Mouse (Mus musculus) midbrain, embryonic 13.5 days (tissue): ENCODE data around the gene Prdm10. TPM values are rescaled to one million over a fixed set of nuclear protein-coding genes. Genes with fewer than 3 reads are reported as not detected.
A peak's percentile ranks its signal among the peaks of the same experiment; 100 is the strongest.

ENCODE experiments used
- ATAC-seq: fragments of 200-750 bp; cut with Nextera tagmentation; 2 replicates; pipeline ENCODE4 v1.8.0; 2017; ENCODE audit warnings: mild to moderate bottlenecking, moderate TSS enrichment, moderate library complexity
- H3K27ac ChIP-seq: fragments of 300-500 bp; sonication (generic); 2 replicates; pipeline ENCODE4 v1.5.1; 2015; ENCODE audit warnings: inconsistent platforms, mild to moderate bottlenecking, moderate library complexity
- H3K27me3 ChIP-seq: fragments of 300-500 bp; sonication (generic); 2 replicates; pipeline ENCODE4 v1.6.1; 2015; ENCODE audit warnings: mild to moderate bottlenecking, inconsistent platforms
- H3K36me3 ChIP-seq: fragments of 300-500 bp; sonication (generic); 2 replicates; pipeline ENCODE4 v1.6.1; 2015; ENCODE audit warnings: mild to moderate bottlenecking, inconsistent platforms
- H3K4me1 ChIP-seq: fragments of 300-500 bp; sonication (generic); replicated peaks from 2 replicates; pipeline ENCODE4 v1.6.1; 2015; ENCODE audit warnings: inconsistent platforms
- H3K4me2 ChIP-seq: fragments of 300-500 bp; sonication (generic); replicated peaks from 2 replicates; pipeline ENCODE4 v1.6.1; 2015; ENCODE audit warnings: moderate library complexity, mild to moderate bottlenecking, inconsistent platforms
- H3K4me3 ChIP-seq: fragments of 300-500 bp; sonication (generic); replicated peaks from 2 replicates; pipeline ENCODE4 v1.5.1; 2015; ENCODE audit warnings: mild to moderate bottlenecking, inconsistent platforms
- H3K9ac ChIP-seq: fragments of 300-500 bp; sonication (generic); replicated peaks from 2 replicates; pipeline ENCODE4 v1.6.1; 2015; ENCODE audit warnings: mild to moderate bottlenecking, inconsistent platforms
- H3K9me3 ChIP-seq: fragments of 300-500 bp; sonication (generic); 2 replicates; pipeline ENCODE4 v1.6.1; 2016; ENCODE audit warnings: mild to moderate bottlenecking, inconsistent platforms
- WGBS: fragments of 180-500 bp; shearing (Covaris S2); methylation state at CpG from one replicate; pipeline ENCODE4 v1.1.7; 2015; 5-methylcytosine and 5-hydroxymethylcytosine counted together
- polyA plus RNA-seq: library from polyadenylated mRNA; unstranded; fragments of >200 nt; fragmentation: Nextera tagmentation; extraction: Ambion mirVana; gene quantifications from 2 replicates; pipeline ENCODE4 v1.2.1, GENCODE M21; 2015

The Prdm10 gene
- polyA plus RNA-seq, 1 experiment from 2014 or later = 9.1 TPM

GRCm38 (mm10) chr9:31310662-31311061 lies 30.3 kb downstream of the Prdm10 start:
- H3K4me3 ChIP-seq = no peak overlapping the region
- no peaks in the 10 kb centered on the region for H3K9me3 ChIP-seq
- no peaks in the 10 kb centered on the region for H3K27me3 ChIP-seq
- no peak overlapping the region for H3K4me2 ChIP-seq
- H3K36me3 ChIP-seq = no peaks in the 10 kb centered on the region
- no peak overlapping the region for H3K9ac ChIP-seq
- no peak for ATAC-seq
- WGBS = 92% methylated on average over 4 of the region's 4 CpGs
- H3K4me1 ChIP-seq = no peaks in the 10 kb centered on the region; the same call in 1 of the 2 replicates
- no peak overlapping the region for H3K27ac ChIP-seq

DNA sequence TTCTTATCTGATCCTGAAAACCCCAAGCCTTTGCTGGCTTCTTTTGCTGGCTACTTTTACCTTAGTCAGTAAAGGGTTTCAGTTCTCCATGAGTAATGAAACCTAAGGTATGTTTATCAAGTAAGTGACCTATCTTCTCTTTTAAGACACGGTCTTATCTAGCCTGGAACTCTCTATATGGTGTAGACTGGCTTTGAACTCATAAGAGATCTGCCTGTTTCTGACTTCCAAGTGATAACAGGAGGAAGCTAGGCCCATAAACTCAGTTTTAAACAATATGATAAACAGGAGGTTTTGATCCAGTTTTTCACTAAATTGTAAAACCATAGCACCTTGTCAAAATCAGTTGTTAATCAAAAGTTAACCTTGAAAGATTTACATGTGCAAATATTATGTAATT lies 33.5 kb downstream of the Prdm10 start:
- 0 out of 2 replicates have a peak, but pooled peaks cover 3% of the 10 kb centered on the region for H3K36me3 ChIP-seq
- H3K4me2 ChIP-seq = no peak overlapping the region
- no peak overlapping the region for H3K27ac ChIP-seq
- H3K4me1 ChIP-seq = peaks cover 8% of the 10 kb centered on the region
- no peaks in the 10 kb centered on the region for H3K27me3 ChIP-seq
- H3K9me3 ChIP-seq = no peaks in the 10 kb centered on the region
- no peak overlapping the region for H3K9ac ChIP-seq
- ATAC-seq = no peak
- no peak overlapping the region for H3K4me3 ChIP-seq
- WGBS = 98% methylated on average over 1 of the region's 1 CpGs

DNA sequence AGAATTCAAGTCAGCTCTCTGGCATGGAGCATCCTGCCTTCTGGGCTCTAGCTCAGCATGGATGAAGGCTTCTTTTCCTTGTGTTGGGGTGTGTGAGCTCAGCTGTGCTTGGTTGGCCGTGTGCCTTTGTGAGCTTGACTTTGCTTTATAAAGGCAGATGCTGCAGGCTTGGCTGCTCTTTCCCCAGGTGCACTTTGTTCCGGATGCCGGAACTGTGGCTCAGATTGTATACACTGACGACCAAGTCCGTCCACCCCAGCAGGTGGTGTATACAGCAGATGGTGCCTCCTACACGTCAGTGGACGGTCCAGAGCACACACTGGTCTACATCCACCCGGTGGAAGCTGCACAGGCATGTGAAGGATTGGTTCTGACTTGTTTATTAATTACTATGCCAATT lies 35.6 kb downstream of the Prdm10 start:
- H3K27me3 ChIP-seq = no peaks in the 10 kb centered on the region
- H3K9ac ChIP-seq = no peak overlapping the region
- no peak overlapping the region for H3K4me2 ChIP-seq
- H3K9me3 ChIP-seq = no peaks in the 10 kb centered on the region
- 34% methylated on average over 8 of the region's 8 CpGs for WGBS
- ATAC-seq = peak; percentile 40; the same call in 1 of the 2 replicates
- no peak overlapping the region for H3K4me3 ChIP-seq
- peaks cover 17% of the 10 kb centered on the region for H3K4me1 ChIP-seq
- 0 out of 2 replicates have a peak, but pooled peaks cover 3% of the 10 kb centered on the region for H3K36me3 ChIP-seq
- peak overlapping the region; percentile 49 for H3K27ac ChIP-seq

DNA sequence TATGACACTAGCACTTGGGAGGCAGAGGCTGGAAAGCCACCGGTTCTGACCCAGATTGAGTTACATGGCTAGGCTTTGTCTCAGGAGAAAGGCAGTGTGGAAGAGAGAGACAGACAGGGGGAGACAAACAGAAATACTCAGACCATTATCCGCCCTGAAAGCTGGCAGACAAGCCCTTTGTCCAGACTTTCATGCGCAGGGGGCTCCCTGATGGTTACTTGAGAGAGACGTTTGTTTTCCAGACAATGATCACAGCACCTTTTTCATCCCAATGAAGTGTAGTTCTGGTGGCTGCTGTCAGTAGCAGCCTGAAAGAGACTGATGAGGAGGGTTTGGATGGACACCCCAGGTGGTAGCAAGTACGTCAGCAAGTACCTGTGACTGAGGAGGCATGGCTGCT lies 38.6 kb downstream of the Prdm10 start:
- WGBS = 24% methylated on average over 5 of the region's 5 CpGs
- Histone ChIP-seq H3K4me1 (peaks cover 28% of the 10 kb centered on the region), H3K9ac (no peak overlapping the region), H3K9me3 (no peaks in the 10 kb centered on the region), H3K36me3 (0 out of 2 replicates have a peak, but pooled peaks cover 3% of the 10 kb centered on the region), H3K4me3 (no peak overlapping the region), H3K27ac (no peak overlapping the region), H3K4me2 (no peak overlapping the region), H3K27me3 (no peaks in the 10 kb centered on the region)
- no peak for ATAC-seq

GRCm38 (mm10) chr9:31320734-31321133 lies 40.4 kb downstream of the Prdm10 start:
- no peak for ATAC-seq
- Histone ChIP-seq H3K4me2 (no peak overlapping the region), H3K27ac (no peak overlapping the region), H3K36me3 (peaks cover 7% of the 10 kb centered on the region; the same call in 1 of the 2 replicates), H3K4me1 (peaks cover 29% of the 10 kb centered on the region), H3K27me3 (no peaks in the 10 kb centered on the region), H3K9ac (no peak overlapping the region), H3K4me3 (no peak overlapping the region), H3K9me3 (no peaks in the 10 kb centered on the region)
- 55% methylated on average over 1 of the region's 1 CpGs for WGBS

DNA sequence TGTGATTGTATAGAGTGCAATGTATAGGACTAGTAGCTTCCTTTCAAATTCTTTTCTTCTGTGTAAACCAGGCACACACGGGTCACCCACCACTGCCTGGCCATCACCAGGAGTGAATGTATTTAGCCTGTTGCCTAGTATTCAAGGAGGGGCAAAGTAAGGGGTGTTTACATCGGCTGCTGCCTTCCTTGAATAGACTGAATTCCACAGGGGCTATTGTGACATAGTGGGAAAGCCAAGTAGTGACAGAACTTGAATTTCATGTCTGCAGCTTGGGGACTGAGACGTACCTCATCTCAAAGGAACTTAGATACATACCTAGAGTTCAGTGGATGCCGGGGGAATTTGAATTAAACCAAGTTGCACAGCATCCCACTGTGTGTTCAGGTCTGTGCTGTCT lies 41.2 kb downstream of the Prdm10 start:
- no peak for ATAC-seq
- no peaks in the 10 kb centered on the region for H3K27me3 ChIP-seq
- peaks cover 33% of the 10 kb centered on the region for H3K4me1 ChIP-seq
- 33% methylated on average over 4 of the region's 4 CpGs for WGBS
- H3K36me3 ChIP-seq = peaks cover 7% of the 10 kb centered on the region; the same call in 1 of the 2 replicates
- no peak overlapping the region for H3K4me2 ChIP-seq
- H3K9ac ChIP-seq = no peak overlapping the region
- no peaks in the 10 kb centered on the region for H3K9me3 ChIP-seq
- H3K27ac ChIP-seq = no peak overlapping the region
- no peak overlapping the region for H3K4me3 ChIP-seq

DNA sequence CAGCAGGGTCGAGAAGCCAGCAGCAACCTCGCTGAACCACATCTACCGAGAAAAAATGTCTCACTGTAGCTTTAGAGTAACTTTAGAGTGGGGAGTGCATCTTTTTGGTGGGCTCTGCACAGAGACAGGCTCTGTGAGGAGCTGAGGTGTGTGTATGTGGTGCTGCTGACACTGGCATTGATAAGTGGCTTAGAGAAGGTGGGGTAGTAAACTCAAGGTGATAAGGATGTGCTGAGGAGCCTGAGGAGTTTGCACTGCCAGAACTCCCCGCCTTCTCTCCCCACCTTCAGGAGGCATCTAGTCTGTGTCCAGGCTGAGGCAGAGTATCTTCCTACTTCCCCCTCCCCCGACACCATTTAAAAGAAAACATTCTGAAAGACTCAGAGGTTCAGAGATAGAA lies 41.8 kb downstream of the Prdm10 start:
- no peak overlapping the region for H3K9ac ChIP-seq
- H3K4me1 ChIP-seq = peaks cover 35% of the 10 kb centered on the region
- no peak for ATAC-seq
- no peak overlapping the region for H3K4me2 ChIP-seq
- H3K27me3 ChIP-seq = no peaks in the 10 kb centered on the region
- H3K36me3 ChIP-seq = peaks cover 7% of the 10 kb centered on the region
- WGBS = 84% methylated on average over 5 of the region's 5 CpGs
- no peaks in the 10 kb centered on the region for H3K9me3 ChIP-seq
- H3K27ac ChIP-seq = no peak overlapping the region
- no peak overlapping the region for H3K4me3 ChIP-seq

GRCm38 (mm10) chr9:31330816-31331215 lies 50.5 kb downstream of the Prdm10 start:
- Histone ChIP-seq H3K9ac (no peak overlapping the region), H3K4me2 (no peak overlapping the region), H3K4me3 (no peak overlapping the region), H3K36me3 (peaks cover 32% of the 10 kb centered on the region), H3K9me3 (no peaks in the 10 kb centered on the region), H3K27ac (no peak overlapping the region), H3K27me3 (no peaks in the 10 kb centered on the region), H3K4me1 (peaks cover 9% of the 10 kb centered on the region)
- ATAC-seq = no peak
- WGBS = 88% methylated on average over 3 of the region's 3 CpGs

GRCm38 (mm10) chr9:31331246-31331645 lies 50.9 kb downstream of the Prdm10 start:
- no peak for ATAC-seq
- Histone ChIP-seq H3K27ac (no peak overlapping the region), H3K36me3 (peaks cover 36% of the 10 kb centered on the region), H3K4me1 (peaks cover 5% of the 10 kb centered on the region), H3K9ac (no peak overlapping the region), H3K9me3 (no peaks in the 10 kb centered on the region), H3K4me3 (no peak overlapping the region), H3K27me3 (no peaks in the 10 kb centered on the region), H3K4me2 (no peak overlapping the region)
- 40% methylated on average over 4 of the region's 4 CpGs for WGBS

GRCm38 (mm10) chr9:31331906-31332305 lies 51.6 kb downstream of the Prdm10 start:
- H3K9me3 ChIP-seq = no peaks in the 10 kb centered on the region
- no peak overlapping the region for H3K4me3 ChIP-seq
- no peak overlapping the region for H3K27ac ChIP-seq
- no peak overlapping the region for H3K4me2 ChIP-seq
- H3K9ac ChIP-seq = no peak overlapping the region
- no peak for ATAC-seq
- no peaks in the 10 kb centered on the region for H3K27me3 ChIP-seq
- peaks cover 37% of the 10 kb centered on the region for H3K36me3 ChIP-seq
- WGBS = 63% methylated on average over 3 of the region's 3 CpGs
- no peaks in the 10 kb centered on the region; the same call in 1 of the 2 replicates for H3K4me1 ChIP-seq

DNA sequence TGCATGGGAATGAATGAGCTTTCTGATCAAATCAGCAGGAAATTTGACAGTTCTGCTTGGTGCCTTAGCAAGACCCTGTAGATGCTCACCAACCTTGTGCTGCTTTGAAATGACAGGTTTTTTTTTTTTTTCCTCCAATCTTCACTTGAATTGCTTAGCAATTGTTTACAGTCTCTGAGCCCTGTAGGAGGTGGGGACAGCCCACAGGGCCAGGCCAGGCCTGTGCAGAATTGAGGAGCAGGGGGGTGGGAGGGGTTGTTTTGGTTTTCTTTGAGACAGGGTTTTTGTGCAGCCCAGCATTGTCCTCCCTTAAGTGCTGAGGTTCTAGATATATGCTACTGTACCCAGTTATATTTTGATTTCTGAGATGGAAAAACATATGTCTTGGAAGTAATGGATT lies 52.5 kb downstream of the Prdm10 start:
- H3K4me2 ChIP-seq = no peak overlapping the region
- peaks cover 31% of the 10 kb centered on the region for H3K36me3 ChIP-seq
- no peak for ATAC-seq
- H3K9ac ChIP-seq = no peak overlapping the region
- no peaks in the 10 kb centered on the region; the same call in 1 of the 2 replicates for H3K4me1 ChIP-seq
- H3K4me3 ChIP-seq = no peak overlapping the region
- no peaks in the 10 kb centered on the region for H3K9me3 ChIP-seq
- H3K27me3 ChIP-seq = no peaks in the 10 kb centered on the region
- no peak overlapping the region for H3K27ac ChIP-seq

- no peak overlapping the region for H3K9ac ChIP-seq
- no peak overlapping the region for H3K27ac ChIP-seq
- H3K4me3 ChIP-seq = no peak overlapping the region
- H3K9me3 ChIP-seq = no peaks in the 10 kb centered on the region
- WGBS = 91% methylated on average over 6 of the region's 6 CpGs
- H3K36me3 ChIP-seq = peaks cover 18% of the 10 kb centered on the region
- no peaks in the 10 kb centered on the region; the same call in 1 of the 2 replicates for H3K4me1 ChIP-seq
- ATAC-seq = no peak
- H3K4me2 ChIP-seq = no peak overlapping the region
- H3K27me3 ChIP-seq = no peaks in the 10 kb centered on the region
Measured at GRCm38 (mm10) chr9:31334991-31335390, 54.7 kb downstream of the Prdm10 start.

- WGBS = 39% methylated on average over 11 of the region's 11 CpGs
- Histone ChIP-seq H3K27me3 (no peaks in the 10 kb centered on the region), H3K4me3 (no peak overlapping the region), H3K36me3 (peaks cover 15% of the 10 kb centered on the region), H3K9me3 (no peaks in the 10 kb centered on the region), H3K27ac (no peak overlapping the region), H3K4me1 (peaks cover 7% of the 10 kb centered on the region), H3K4me2 (no peak overlapping the region), H3K9ac (no peak overlapping the region)
- ATAC-seq = peak; percentile 70
Measured at GRCm38 (mm10) chr9:31344289-31344831, 64.0 kb downstream of the Prdm10 start.
